Mouse (Mus musculus) forelimb bud, embryonic 11.5 days (tissue): Measurements from ENCODE around the gene P3h1.
A peak's percentile ranks its signal among the peaks of the same experiment; 100 is the strongest.
"Not testable (repeated sequence)": the region's sequence is repeated elsewhere in the genome, so short reads cannot be mapped to it uniquely, and the experiment has no call there.

ENCODE experiments used
- DNase-seq: peaks from one replicate; pipeline ENCODE4 v3.0.0-alpha.2; 2012; ENCODE audit warnings: low read depth, low spot score

P3h1 gene

GRCm38 (mm10) chr4:119274627-119275026, 41.9 kb downstream of the P3h1 start:
- no peak for DNase-seq

GRCm38 (mm10) chr4:119275226-119275625, 42.5 kb downstream of the P3h1 start:
- DNase-seq = no peak

GRCm38 (mm10) chr4:119275726-119276125, 43.0 kb downstream of the P3h1 start:
- DNase-seq = no peak

GRCm38 (mm10) chr4:119278784-119279183, 46.1 kb downstream of the P3h1 start:
- DNase-seq = not testable (repeated sequence)

- DNase-seq = no peak
Observed at GRCm38 (mm10) chr4:119284861-119285260, 52.1 kb downstream of the P3h1 start.

GRCm38 (mm10) chr4:119285336-119285735, 52.6 kb downstream of the P3h1 start:
- DNase-seq = no peak

- no peak for DNase-seq
Observed at GRCm38 (mm10) chr4:119291921-119292320, 59.2 kb downstream of the P3h1 start.

- peak; percentile 31 for DNase-seq
Observed at GRCm38 (mm10) chr4:119292771-119293573, 60.3 kb downstream of the P3h1 start.

- no peak for DNase-seq
Observed at GRCm38 (mm10) chr4:119293574-119294258, 61.0 kb downstream of the P3h1 start.

GRCm38 (mm10) chr4:119294415-119295133, 61.9 kb downstream of the P3h1 start, which contains the start of gene Ybx1:
Gene Ybx1 (minus strand): TSS chr4:119294604.
- peak; percentile 99 for DNase-seq

- DNase-seq = no peak
Observed at GRCm38 (mm10) chr4:119295134-119295453, 62.4 kb downstream of the P3h1 start.

GRCm38 (mm10) chr4:119297361-119297760, 64.6 kb downstream of the P3h1 start:
- DNase-seq = no peak
